ENCODE assay signal across 9 mouse cellular contexts in genomic region chr1:195040437-195040836, GRCm38 (mm10). TPM values are rescaled to one million over a fixed set of nuclear protein-coding genes. Genes with fewer than 3 reads are reported as not detected.
DNase-seq lines count a peak whose midpoint lies in the region; ATAC-seq and TF ChIP-seq lines count a peak whose summit lies in the region.
"Had no signal": no experiment of that assay in that cellular context is flagged by ENCODE, and none has a peak within 500 bp of the region (broad histone marks: within the 10 kb centered on the region; RNA-seq: fewer than 3 reads in every experiment).

No protein-coding gene starts in this region.

- H3K36me3 ChIP-seq in MEL (ENCODE audit: control insufficient read depth in 1 of 2, insufficient read depth in 2 of 2, low read length in 2 of 2): no peaks in the 10 kb centered on the region
- H3K36me3 ChIP-seq in liver, embryonic 15.5 days (replicated peaks): no peaks in the 10 kb centered on the region

- H3K9ac ChIP-seq in MEL (ENCODE audit: control insufficient read depth, low read depth, low read length, poor library complexity, severe bottlenecking): no peak overlapping the region
- no peak overlapping the region for H3K9ac ChIP-seq in liver, embryonic 15.5 days

- no peak for TF ChIP-seq EP300 in MEL (IDR thresholded peaks at IDR 0.05; ENCODE audit: low read depth in 1 of 2, low read length in 2 of 2)

- H3K79me2 ChIP-seq in MEL (ENCODE audit: control insufficient read depth, insufficient read depth, low read length, poor library complexity): no peaks in the 10 kb centered on the region

- DNase-seq in layer of hippocampus, adult 2 months (ENCODE audit: low spot score in 2 of 2): peak; percentile 60 to 61
- no peak for DNase-seq in layer of hippocampus, adult 9-10 months (ENCODE audit: low spot score)
- DNase-seq in MEL (ENCODE audit: low read depth, low spot score): peak; percentile 88
- DNase-seq in cerebellum, adult 2 months: peak in 1 of 2 experiments; percentile 54
- peak; percentile 51 for DNase-seq in heart, postnatal 4 days
- DNase-seq in retina, postnatal 1 day: peak; percentile 69
- no peak for DNase-seq in left cerebral cortex, adult 8-10 months (ENCODE audit: low spot score in 2 of 2)

- TF ChIP-seq POLR2A in MEL (IDR thresholded peaks at IDR 0.05; ENCODE audit: control insufficient read depth in 1 of 2, insufficient read depth in 1 of 2, low read depth in 1 of 2, low read length in 2 of 2, poor library complexity in 1 of 2): no peak
- no peak for TF ChIP-seq POLR2A in cerebellum, adult 2 months (IDR thresholded peaks at IDR 0.05; ENCODE audit: borderline replicate concordance, insufficient read depth, low read length)

- TF ChIP-seq RAD21 in MEL (IDR thresholded peaks at IDR 0.05; ENCODE audit: low read depth, low read length): peak; percentile 94

- no peaks in the 10 kb centered on the region for H3K9me3 ChIP-seq in MEL (replicated peaks; ENCODE audit: insufficient read depth, low read length)
- H3K9me3 ChIP-seq in liver, embryonic 15.5 days (replicated peaks): no peaks in the 10 kb centered on the region
- H3K9me3 ChIP-seq: megakaryocyte, embryonic 14.5 days had no signal

- no peaks in the 10 kb centered on the region for H3K4me1 ChIP-seq in MEL (ENCODE audit: control insufficient read depth in 1 of 2, insufficient read depth in 2 of 2, low read length in 2 of 2)
- H3K4me1 ChIP-seq in cerebellum, adult 2 months (ENCODE audit: control insufficient read depth, insufficient read depth, low read length): no peaks in the 10 kb centered on the region
- no peaks in the 10 kb centered on the region for H3K4me1 ChIP-seq in liver, embryonic 15.5 days (replicated peaks)

- ATAC-seq in liver, embryonic 15.5 days (ENCODE audit: insufficient read depth): 0 out of 2 replicates have a peak, but pooled peaks have one; percentile 52

- no peak overlapping the region for H3K4me3 ChIP-seq in layer of hippocampus, adult 2 months
- H3K4me3 ChIP-seq in MEL (ENCODE audit: control insufficient read depth in 1 of 2, insufficient read depth in 1 of 2, low read depth in 2 of 2, low read length in 2 of 2): no peak overlapping the region
- H3K4me3 ChIP-seq in cerebellum, adult 2 months (replicated peaks; ENCODE audit: insufficient read depth, low read depth, low read length): no peak overlapping the region
- no peak overlapping the region for H3K4me3 ChIP-seq in liver, embryonic 15.5 days (replicated peaks)
- H3K4me3 ChIP-seq: megakaryocyte, embryonic 14.5 days had no signal

- H3K27ac ChIP-seq in layer of hippocampus, adult 2 months: no peak overlapping the region
- H3K27ac ChIP-seq in MEL (ENCODE audit: control insufficient read depth, low read depth, low read length): no peak overlapping the region
- no peak overlapping the region for H3K27ac ChIP-seq in cerebellum, adult 2 months (ENCODE audit: insufficient read depth, low read length)
- no peak overlapping the region for H3K27ac ChIP-seq in liver, embryonic 15.5 days (replicated peaks)

- no peaks in the 10 kb centered on the region for H3K27me3 ChIP-seq in MEL (ENCODE audit: control insufficient read depth in 1 of 2, insufficient read depth in 2 of 2, low read length in 2 of 2)
- H3K27me3 ChIP-seq in cerebellum, adult 2 months (ENCODE audit: control insufficient read depth, insufficient read depth, low read length): no peaks in the 10 kb centered on the region
- H3K27me3 ChIP-seq in liver, embryonic 15.5 days: no peaks in the 10 kb centered on the region
- H3K27me3 ChIP-seq: megakaryocyte, embryonic 14.5 days had no signal

- TF ChIP-seq CTCF in layer of hippocampus, adult 2 months (conservative IDR thresholded peaks at IDR 0.05): peak; percentile 89
- peak; percentile 56 to 95 (median 77); a peak in 5 of 6 replicates for TF ChIP-seq CTCF in MEL (IDR thresholded peaks at IDR 0.05 in 2 of 3, conservative IDR thresholded peaks at IDR 0.05 in 1 of 3; ENCODE audit: control insufficient read depth in 1 of 3, insufficient read depth in 1 of 3, low read depth in 2 of 3, low read length in 3 of 3, poor library complexity in 1 of 3, severe bottlenecking in 1 of 3)
- TF ChIP-seq CTCF in cerebellum, adult 2 months (IDR thresholded peaks at IDR 0.05; ENCODE audit: borderline replicate concordance, insufficient read depth, low read depth, low read length): peak; percentile 19; the same call in 1 of the 2 replicates

- no peak overlapping the region for H3K4me2 ChIP-seq in liver, embryonic 15.5 days

TF ChIP-seq in MEL, 35 proteins besides CTCF, POLR2A, EP300 and RAD21:
- TF ChIP-seq TCF12 (IDR thresholded peaks at IDR 0.05; ENCODE audit: low read depth, low read length) (no peak), ZC3H11A (IDR thresholded peaks at IDR 0.05; ENCODE audit: low read depth, low read length) (peak; percentile 92), JUND (IDR thresholded peaks at IDR 0.05; ENCODE audit: low read depth, low read length) (no peak), SIN3A (IDR thresholded peaks at IDR 0.05; ENCODE audit: low read length) (no peak), MYB (IDR thresholded peaks at IDR 0.05; ENCODE audit: low read depth, low read length) (no peak), POLR2AphosphoS2 (IDR thresholded peaks at IDR 0.05; ENCODE audit: low read length) (no peak), SMC3 (IDR thresholded peaks at IDR 0.05; ENCODE audit: low read depth, low read length) (peak; percentile 95), CHD1 (IDR thresholded peaks at IDR 0.05; ENCODE audit: low read depth, low read length) (no peak)

RNA-seq across cellular contexts. Expression of gene Cd46, which starts 51.6 kb away (rescaled TPM):
- 1 to 10 TPM; 4.4 to 5.1 TPM for total RNA-seq in layer of hippocampus, adult 2 months (2021)
- 0.50 and 0.65 TPM in 2 replicates for total RNA-seq in MEL (2012; rRNA removed)
- 1 to 10 TPM in 1 of 2 experiments, not detected in 1; 1.3 TPM for polyA plus RNA-seq in MEL (2012; ENCODE audit: insufficient read depth in 1 of 2, insufficient read length in 2 of 2, low read depth in 1 of 2, low replicate concordance in 2 of 2, missing spikeins in 1 of 2)
- 5.5 and 6.1 TPM in 2 replicates for polyA plus RNA-seq in cerebellum, adult 2 months (2012; rRNA removed)
- 1 to 10 TPM; 1.6 to 1.7 TPM for total RNA-seq in heart, postnatal 4 days (2021)
- 0.93 and 1.0 TPM in 2 replicates for polyA plus RNA-seq in liver, embryonic 15.5 days (2015; fragmentation: Nextera tagmentation; extraction: Ambion mirVana)
- total RNA-seq in left cerebral cortex, adult 8-10 months (2022): 1 to 10 TPM; 3.9 to 5.4 (median 4.8) TPM

Comparison
In these comparisons a context has a peak if more than half of its experiments do, and no peak if none do; other contexts are left out.
1. DNase-seq: peak in layer of hippocampus, adult 2 months (2 of 2), MEL (single experiment), heart, postnatal 4 days (single experiment) and retina, postnatal 1 day (single experiment); none in layer of hippocampus, adult 9-10 months (single experiment) and left cerebral cortex, adult 8-10 months (0 of 2).
2. CTCF ChIP-seq: peak in every context shown above with its lines; median percentile 89 in layer of hippocampus, adult 2 months; 77 in MEL; 19 in cerebellum, adult 2 months.